Mouse (Mus musculus) small intestine, adult 2 months (tissue): ENCODE data around the gene Eaf2. TPM values are rescaled to one million over a fixed set of nuclear protein-coding genes. Genes with fewer than 3 reads are reported as not detected.

ENCODE experiments used
- H3K27ac ChIP-seq: fragments of 200-500 bp; 2 replicates; pipeline ENCODE4 v1.5.1; 2012; ENCODE audit warnings: low read depth, low read length, control low read depth, inconsistent platforms; ENCODE audit not compliant: insufficient read depth
- H3K27me3 ChIP-seq: fragments of 200-500 bp; 2 replicates; pipeline ENCODE4 v1.6.1; 2012; ENCODE audit warnings: mild to moderate bottlenecking, moderate library complexity, low read length, inconsistent platforms; ENCODE audit not compliant: control insufficient read depth, insufficient read depth
- H3K36me3 ChIP-seq: fragments of 200-500 bp; 2 replicates; pipeline ENCODE4 v1.6.1; 2012; ENCODE audit warnings: mild to moderate bottlenecking, low read length, control low read depth, inconsistent platforms; ENCODE audit not compliant: control insufficient read depth, insufficient read depth
- H3K4me1 ChIP-seq: fragments of 200-500 bp; 2 replicates; pipeline ENCODE4 v1.6.1; 2012; ENCODE audit warnings: low read length, inconsistent platforms, mixed read lengths; ENCODE audit not compliant: control insufficient read depth, insufficient read depth, insufficient read length
- H3K4me3 ChIP-seq: fragments of 200-500 bp; 2 replicates; pipeline ENCODE4 v1.5.1; 2012; ENCODE audit warnings: low read depth, mild to moderate bottlenecking, control low read depth, inconsistent platforms, low read length, moderate library complexity
- CTCF ChIP-seq: fragments of 200-500 bp; IDR thresholded peaks from 2 replicates; pipeline ENCODE4 v1.5.1; 2012; ENCODE audit warnings: low read depth, mild to moderate bottlenecking, control low read depth, inconsistent platforms, low read length, moderate library complexity, mixed read lengths; ENCODE audit not compliant: insufficient replicate concordance, insufficient read length; ENCODE audit errors: extremely low read depth
- POLR2A ChIP-seq: fragments of 200-500 bp; IDR thresholded peaks from 2 replicates; pipeline ENCODE4 v1.6.1; 2012; ENCODE audit warnings: low read depth, mild to moderate bottlenecking, control low read depth, inconsistent platforms, low read length, moderate library complexity
- WGBS: fragments of 180-500 bp; shearing (Covaris S2); methylation state at CpG from one replicate; pipeline ENCODE4 v1.1.7; 2018; 5-methylcytosine and 5-hydroxymethylcytosine counted together
- polyA plus RNA-seq: library from polyadenylated mRNA; depleted of rRNA; stranded (reverse); fragments of >200 nt; gene quantifications from 2 replicates; pipeline ENCODE4 v1.2.3, GENCODE M21; 2012

Gene Eaf2
- polyA plus RNA-seq, 1 experiment = 2.4 TPM

- Histone ChIP-seq H3K36me3 (peaks cover 66% of the 10 kb centered on the region), H3K27ac (no peak overlapping the region)
Measured at GRCm38 (mm10) chr16:36912311-36912710, 37.5 kb upstream of the Eaf2 start.

GRCm38 (mm10) chr16:36911909-36912308 lies 37.1 kb upstream of the Eaf2 start:
- 90% methylated on average over 10 of the region's 10 CpGs for WGBS
- H3K27me3 ChIP-seq = no peaks in the 10 kb centered on the region
- TF ChIP-seq CTCF (no peak), POLR2A (no peak)
- no peaks in the 10 kb centered on the region for H3K4me1 ChIP-seq
- H3K36me3 ChIP-seq = peaks cover 66% of the 10 kb centered on the region
- H3K27ac ChIP-seq = no peak overlapping the region
- H3K4me3 ChIP-seq = no peak overlapping the region

More at GRCm38 (mm10) chr16:36912311-36912710, 37.5 kb upstream of the Eaf2 start:
- 92% methylated on average over 13 of the region's 13 CpGs for WGBS
- Histone ChIP-seq H3K27me3 (no peaks in the 10 kb centered on the region), H3K4me1 (no peaks in the 10 kb centered on the region), H3K4me3 (no peak overlapping the region)
- TF ChIP-seq POLR2A (no peak), CTCF (no peak)

GRCm38 (mm10) chr16:36903156-36903555 lies 28.4 kb upstream of the Eaf2 start:
- H3K4me3 ChIP-seq = no peak overlapping the region
- no peak for TF ChIP-seq CTCF
- TF ChIP-seq POLR2A = no peak
- H3K36me3 ChIP-seq = peaks cover 50% of the 10 kb centered on the region
- H3K27me3 ChIP-seq = no peaks in the 10 kb centered on the region
- H3K27ac ChIP-seq = no peak overlapping the region
- no peaks in the 10 kb centered on the region for H3K4me1 ChIP-seq
- WGBS = 88% methylated on average over 5 of the region's 5 CpGs

GRCm38 (mm10) chr16:36896712-36897111 lies 21.9 kb upstream of the Eaf2 start:
- H3K27me3 ChIP-seq = no peaks in the 10 kb centered on the region
- H3K4me1 ChIP-seq = no peaks in the 10 kb centered on the region
- peaks cover 59% of the 10 kb centered on the region for H3K36me3 ChIP-seq
- TF ChIP-seq CTCF = no peak
- no peak for TF ChIP-seq POLR2A
- 91% methylated on average over 6 of the region's 6 CpGs for WGBS
- H3K4me3 ChIP-seq = no peak overlapping the region
- H3K27ac ChIP-seq = no peak overlapping the region

- Histone ChIP-seq H3K27me3 (no peaks in the 10 kb centered on the region), H3K36me3 (peaks cover 63% of the 10 kb centered on the region), H3K4me1 (no peaks in the 10 kb centered on the region), H3K4me3 (no peak overlapping the region), H3K27ac (no peak overlapping the region)
- WGBS = 83% methylated on average over 10 of the region's 10 CpGs
- TF ChIP-seq POLR2A (no peak), CTCF (no peak)
Measured at GRCm38 (mm10) chr16:36893317-36893716, 18.5 kb upstream of the Eaf2 start.

- TF ChIP-seq POLR2A = no peak
- TF ChIP-seq CTCF = no peak
- WGBS = 95% methylated on average over 4 of the region's 4 CpGs
- Histone ChIP-seq H3K4me1 (no peaks in the 10 kb centered on the region), H3K36me3 (peaks cover 66% of the 10 kb centered on the region), H3K4me3 (no peak overlapping the region), H3K27me3 (no peaks in the 10 kb centered on the region), H3K27ac (no peak overlapping the region)
Measured at GRCm38 (mm10) chr16:36891415-36891814, 16.6 kb upstream of the Eaf2 start.

- Histone ChIP-seq H3K27ac (no peak overlapping the region), H3K27me3 (no peaks in the 10 kb centered on the region), H3K36me3 (peaks cover 67% of the 10 kb centered on the region), H3K4me3 (no peak overlapping the region), H3K4me1 (no peaks in the 10 kb centered on the region)
- 94% methylated on average over 3 of the region's 3 CpGs for WGBS
- TF ChIP-seq POLR2A = no peak
- TF ChIP-seq CTCF = no peak
Measured at GRCm38 (mm10) chr16:36890559-36890958, 15.8 kb upstream of the Eaf2 start.
